Mouse (Mus musculus): ENCODE data around the gene Syncrip. TPM values are rescaled to one million over a fixed set of nuclear protein-coding genes. Genes with fewer than 3 reads are reported as not detected.

Syncrip gene
- 10 to 100 TPM; 92.6 to 93.0 TPM for total RNA-seq (2021)
- long read RNA-seq, experiment 1, full-length matches to known transcripts: 64 of 79 reads
- long read RNA-seq, experiment 1, partial matches to known transcripts: 13 of 79 reads
- long read RNA-seq, experiment 1, other reads (novel, unspliced or antisense): 2 of 79 reads
- long read RNA-seq, experiment 2, full-length matches to known transcripts: 28 of 35 reads
- long read RNA-seq, experiment 2, partial matches to known transcripts: 3 of 35 reads
- long read RNA-seq, experiment 2, other reads (novel, unspliced or antisense): 4 of 35 reads

GRCm38 (mm10) chr9:88482230-88482828 is at the start of gene Syncrip:
Syncrip (minus strand) TSS chr9:88482574.
- peak; percentile 97 for DNase-seq

- DNase-seq: peak; percentile 42
Measured at GRCm38 (mm10) chr9:88529979-88530580, 47.7 kb upstream of the Syncrip start.

DNA sequence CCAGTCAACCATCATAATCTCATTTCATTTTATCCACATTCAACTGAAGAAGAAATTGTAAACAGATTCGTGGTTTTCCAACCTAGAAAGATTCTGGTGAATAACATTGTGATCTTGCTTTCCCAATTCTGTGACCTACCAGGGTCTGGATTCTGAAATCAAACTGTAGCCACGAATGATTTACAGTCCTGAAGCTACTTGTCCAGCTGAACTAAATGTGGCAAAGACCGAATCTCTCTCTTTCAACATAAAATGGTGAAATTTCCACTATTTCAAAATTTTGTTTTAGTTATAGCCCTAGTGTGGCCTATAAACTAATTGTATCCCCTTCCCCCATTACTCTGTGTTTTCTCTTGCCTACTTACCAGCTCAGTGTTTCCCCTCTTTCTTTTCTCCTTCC is 47.2 kb upstream of the Syncrip start:
- DNase-seq: no peak

DNA sequence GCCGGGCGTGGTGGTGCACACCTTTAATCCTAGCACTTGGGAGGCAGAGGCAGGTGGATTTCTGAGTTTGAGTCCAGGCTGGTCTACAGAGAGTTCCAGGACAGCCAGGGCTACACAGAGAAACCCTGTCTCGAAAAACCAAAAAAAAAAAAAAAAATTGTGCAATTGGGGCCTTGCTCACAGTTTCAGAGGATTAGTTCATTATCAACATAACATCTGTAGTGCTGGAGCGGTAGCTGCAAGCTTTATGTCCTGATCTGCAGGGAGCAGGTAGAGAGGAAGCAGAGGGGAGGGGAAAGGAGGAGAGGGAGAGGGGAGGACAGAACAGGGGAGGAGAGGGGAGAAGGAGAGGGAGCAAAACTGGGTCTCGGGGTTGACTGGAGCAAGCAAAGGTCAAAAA is 46.4 kb upstream of the Syncrip start:
- DNase-seq: no peak

DNA sequence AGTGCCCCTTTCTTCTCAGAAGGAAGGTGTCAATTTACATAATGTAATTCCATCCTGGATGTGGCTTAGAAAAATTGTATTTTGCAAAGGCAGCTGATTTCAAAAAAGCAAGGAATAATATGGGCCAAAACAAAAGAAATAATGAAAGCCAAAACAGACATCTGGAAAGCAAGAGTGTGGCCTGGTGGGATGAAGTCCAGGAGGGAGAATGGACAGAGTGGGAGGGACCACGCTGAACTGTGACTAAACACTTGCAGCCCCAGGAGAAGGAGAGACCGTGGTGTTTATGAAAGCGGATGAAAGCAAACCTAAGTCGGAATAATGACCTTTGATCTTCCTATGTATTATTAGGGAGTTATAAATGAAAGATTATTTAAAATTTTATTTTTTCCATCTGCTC is 45.6 kb upstream of the Syncrip start:
- no peak for DNase-seq

DNA sequence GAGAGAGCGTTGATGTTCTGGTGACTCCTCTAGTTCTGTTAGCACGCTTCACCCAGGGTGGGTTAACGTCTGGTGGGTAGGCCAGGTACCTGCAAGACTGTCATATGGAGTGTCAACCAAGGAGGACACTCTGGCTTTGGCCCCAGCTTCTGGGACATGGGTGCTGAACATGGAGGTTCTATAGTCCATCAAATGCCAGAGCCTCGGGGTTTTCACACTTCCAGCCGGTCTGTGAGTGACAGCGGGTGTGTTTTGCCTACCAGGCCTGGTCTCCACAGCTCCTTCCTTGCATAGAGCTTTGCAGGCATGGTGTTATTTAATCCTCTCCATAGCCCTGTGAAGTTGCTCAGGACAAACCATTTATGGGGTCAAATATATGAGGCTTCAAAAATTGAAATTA is 43.0 kb upstream of the Syncrip start:
- DNase-seq: no peak

DNA sequence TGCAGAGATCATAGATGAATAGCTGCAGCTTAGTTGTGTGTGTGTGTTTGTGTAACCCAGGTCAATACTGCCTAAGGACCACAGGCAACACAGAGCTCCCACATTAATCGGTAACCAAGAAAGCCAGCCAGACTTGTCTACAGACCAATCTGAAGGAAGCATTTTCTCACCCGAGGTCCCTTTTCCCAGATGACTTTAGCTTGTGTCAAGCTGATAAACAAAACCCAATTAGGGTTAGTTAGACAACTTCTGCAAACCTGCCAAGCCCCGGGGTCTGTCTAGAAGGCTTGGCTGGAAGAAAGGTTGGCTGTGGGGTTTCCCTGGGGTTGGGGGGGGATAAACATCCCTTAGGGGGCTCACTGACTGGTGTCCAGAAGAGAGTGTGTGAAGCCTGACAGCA is 42.4 kb upstream of the Syncrip start:
- DNase-seq: no peak

- DNase-seq: no peak
Measured at GRCm38 (mm10) chr9:88524367-88524766, 42.0 kb upstream of the Syncrip start.

- no peak for DNase-seq
Measured at GRCm38 (mm10) chr9:88523335-88523668, 40.9 kb upstream of the Syncrip start.

- peak; percentile 97 for DNase-seq
Measured at GRCm38 (mm10) chr9:88522569-88523334, 40.4 kb upstream of the Syncrip start.

GRCm38 (mm10) chr9:88521961-88522568 is 39.7 kb upstream of the Syncrip start:
- DNase-seq: no peak

DNA sequence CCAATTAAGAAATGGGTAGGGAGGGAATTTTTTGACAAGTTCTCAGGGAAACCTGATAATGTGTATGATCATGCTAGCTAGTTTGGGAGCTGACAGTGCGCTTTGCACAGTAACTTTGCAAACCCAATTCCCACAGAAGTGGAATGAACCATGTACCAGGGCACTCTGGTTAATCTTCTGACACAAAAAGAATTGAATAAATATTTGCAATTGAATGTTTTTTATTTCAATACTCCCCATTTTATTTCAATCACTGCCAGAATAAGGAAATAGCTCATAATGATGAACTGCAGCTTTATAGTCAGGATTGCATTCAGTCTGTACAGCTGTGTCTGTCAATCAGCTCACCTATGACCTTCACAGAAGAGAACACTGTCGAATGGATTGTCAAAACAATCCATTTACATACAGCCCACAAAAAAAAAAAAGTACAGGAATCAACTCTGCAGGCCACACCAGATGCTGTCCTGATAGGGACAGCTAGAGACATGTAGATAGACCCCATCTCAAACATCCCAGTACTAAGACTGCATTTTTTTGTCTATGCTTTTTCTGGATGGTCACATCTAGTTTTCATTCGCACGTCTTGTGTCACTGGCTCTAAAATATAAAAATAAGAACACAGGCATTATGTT is 38.6 kb upstream of the Syncrip start:
- DNase-seq: no peak

- no peak for DNase-seq
Measured at GRCm38 (mm10) chr9:88520122-88520848, 37.9 kb upstream of the Syncrip start.

GRCm38 (mm10) chr9:88519390-88520121 is 37.2 kb upstream of the Syncrip start:
- DNase-seq: no peak

DNA sequence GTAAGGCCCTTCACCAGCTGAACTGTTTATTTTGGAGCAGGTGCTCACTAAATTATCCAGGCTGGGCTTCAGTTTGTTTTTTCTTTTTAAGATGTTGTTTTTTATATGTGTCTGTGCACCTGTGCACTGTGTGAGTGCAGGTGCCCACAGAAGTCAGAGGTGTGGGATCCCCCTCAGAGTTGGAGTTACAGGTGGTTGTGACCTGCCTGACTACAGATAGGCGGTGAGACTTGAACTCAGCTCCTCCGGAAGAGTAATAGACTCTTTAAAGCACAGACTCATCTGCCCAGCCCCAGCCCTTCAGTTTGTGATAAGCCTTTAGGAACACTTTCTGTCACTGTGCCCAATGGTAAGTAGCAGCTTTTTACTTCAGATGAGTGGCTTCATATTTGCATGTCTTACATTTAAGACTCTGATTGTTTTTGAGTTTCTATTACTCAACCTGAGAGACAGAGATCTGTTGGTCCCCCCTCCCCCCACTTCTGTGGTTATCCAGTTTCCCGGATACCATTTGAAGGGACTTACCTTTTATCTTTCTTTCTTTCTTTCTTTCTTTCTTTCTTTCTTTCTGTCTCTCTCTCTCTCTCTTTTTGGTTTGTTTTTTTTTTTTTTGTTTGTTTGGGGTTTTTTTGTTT is 34.1 kb upstream of the Syncrip start:
- no peak for DNase-seq

DNA sequence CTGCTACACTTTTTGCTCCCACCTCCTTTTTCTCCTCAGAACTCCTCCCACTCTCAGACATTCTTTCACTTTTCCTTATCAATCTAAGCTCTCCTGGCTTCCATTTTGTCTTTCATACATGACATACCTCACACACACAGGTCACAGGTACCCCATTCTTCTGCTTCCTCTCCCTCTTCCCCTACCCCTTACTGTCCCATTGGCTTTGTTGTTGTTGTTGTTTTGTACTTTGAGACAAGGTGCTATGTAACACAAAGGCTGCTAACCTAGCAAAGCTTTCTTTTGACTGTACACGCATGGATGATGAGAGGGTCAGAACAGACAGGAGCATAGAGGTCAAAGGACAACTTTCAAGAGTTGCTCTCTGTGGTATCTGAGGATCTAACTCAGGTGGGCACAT is 33.2 kb upstream of the Syncrip start:
- DNase-seq: no peak

DNA sequence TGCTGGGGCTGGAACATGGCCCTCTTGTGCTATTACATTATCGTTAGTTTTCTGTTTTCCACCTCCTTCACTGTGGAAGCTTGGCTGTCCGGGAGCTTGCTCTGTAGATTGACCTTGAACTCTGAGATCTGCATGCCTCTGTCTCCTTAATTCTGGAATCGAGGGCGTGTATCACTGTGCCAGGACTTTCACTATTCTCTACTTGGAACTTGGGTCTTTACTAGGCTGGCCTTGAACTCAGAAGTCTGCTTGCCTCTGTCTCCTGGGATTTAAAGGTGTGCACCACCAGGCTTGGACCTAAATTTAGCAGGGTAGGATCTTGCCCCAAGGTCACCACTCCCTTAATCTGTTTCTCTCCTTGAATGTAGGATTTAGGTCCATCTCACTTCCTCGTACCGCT is 19.5 kb upstream of the Syncrip start:
- no peak for DNase-seq

GRCm38 (mm10) chr9:88500112-88500511 is 17.7 kb upstream of the Syncrip start:
- no peak for DNase-seq

DNA sequence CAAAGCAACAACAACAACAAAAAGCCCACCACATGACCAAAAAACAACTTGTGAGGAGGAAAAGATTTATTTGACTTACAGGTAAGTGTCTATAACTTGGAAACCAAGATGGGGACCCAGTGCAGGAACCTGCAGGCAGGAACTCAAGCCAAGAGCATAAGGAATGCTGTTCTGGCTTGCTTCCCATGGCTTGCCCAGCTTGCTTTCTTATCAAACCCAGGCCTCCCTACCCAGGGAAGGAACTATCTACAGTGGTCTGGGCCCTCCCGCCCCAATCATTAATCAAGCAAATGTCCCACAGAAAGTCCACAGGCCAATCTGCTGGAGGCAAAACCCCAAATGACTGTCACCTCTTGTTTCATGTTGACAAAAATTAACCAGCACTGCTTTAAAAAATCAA is 10.1 kb upstream of the Syncrip start:
- no peak for DNase-seq

- DNase-seq: peak; percentile 25
Measured at GRCm38 (mm10) chr9:88484531-88484930, 2.2 kb upstream of the Syncrip start.

Data from adrenal gland, postnatal 10 days (tissue).